Mouse (Mus musculus): ENCODE results near the gene Folr1. TPM values are rescaled to one million over a fixed set of nuclear protein-coding genes. Genes with fewer than 3 reads are reported as not detected.

Folr1 gene
- polyA plus RNA-seq, 1 experiment, result not detected

DNA sequence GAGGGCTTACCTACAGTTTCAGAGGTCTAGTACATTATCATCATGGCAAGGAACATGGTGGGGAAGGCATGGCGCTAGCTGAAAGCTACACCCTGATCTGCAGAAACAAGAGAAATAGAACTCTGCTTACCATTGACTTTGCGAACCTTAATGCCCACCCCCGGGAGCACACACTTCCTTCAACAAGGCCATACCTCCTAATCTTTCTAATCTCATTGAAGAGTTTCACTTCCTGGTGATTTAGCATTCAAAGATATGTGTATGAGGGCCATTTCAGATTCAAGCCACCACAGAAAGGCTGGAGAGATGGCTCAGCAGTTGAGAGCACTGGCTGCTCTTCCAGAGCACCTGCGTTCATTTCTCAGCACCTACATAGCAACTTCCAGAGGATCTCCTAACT, 13.5 kb downstream of the Folr1 start, which contains the start of gene Folr2:
Gene Folr2, minus strand, starts transcription at position 101 of the 400 bp plus-strand sequence.
- Histone ChIP-seq H3K4me3 (replicated peaks) (no peak within 1 kb of the TSS), H3K9me3 (no peaks in the 10 kb centered on the region), H3K4me1 (peaks cover 7% of the 10 kb centered on the region; the same call in 1 of the 2 replicates), H3K27me3 (replicated peaks) (peaks cover 27% of the 10 kb centered on the region), H3K36me3 (replicated peaks; ENCODE audit: low read length) (no peaks in the 10 kb centered on the region)
- no peak for TF ChIP-seq FLI1 (IDR thresholded peaks at IDR 0.05; ENCODE audit: low read length)
- no peak for TF ChIP-seq GATA1 (IDR thresholded peaks at IDR 0.05; ENCODE audit: borderline replicate concordance, low read length)

DNA sequence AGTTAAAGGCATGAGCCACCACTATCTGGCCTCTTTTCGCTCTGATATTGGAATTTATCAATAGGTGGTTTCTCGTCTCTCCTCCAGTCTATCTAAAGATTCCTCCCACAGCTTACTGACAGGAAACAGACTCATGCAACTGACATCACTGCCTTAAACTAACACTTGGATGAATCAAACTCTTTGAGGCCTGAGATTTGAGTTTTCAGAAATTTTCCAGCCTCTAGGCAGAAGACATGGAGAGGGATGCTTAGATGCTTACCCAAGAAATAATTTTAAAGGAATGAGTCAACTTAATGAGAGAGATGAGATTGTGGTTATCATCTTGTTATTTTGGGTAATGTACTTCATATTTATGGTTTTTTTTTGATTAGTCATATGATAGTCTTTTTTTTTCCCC, 16.8 kb downstream of the Folr1 start:
- H3K4me1 ChIP-seq, result peaks cover 8% of the 10 kb centered on the region; the same call in 1 of the 2 replicates

DNA sequence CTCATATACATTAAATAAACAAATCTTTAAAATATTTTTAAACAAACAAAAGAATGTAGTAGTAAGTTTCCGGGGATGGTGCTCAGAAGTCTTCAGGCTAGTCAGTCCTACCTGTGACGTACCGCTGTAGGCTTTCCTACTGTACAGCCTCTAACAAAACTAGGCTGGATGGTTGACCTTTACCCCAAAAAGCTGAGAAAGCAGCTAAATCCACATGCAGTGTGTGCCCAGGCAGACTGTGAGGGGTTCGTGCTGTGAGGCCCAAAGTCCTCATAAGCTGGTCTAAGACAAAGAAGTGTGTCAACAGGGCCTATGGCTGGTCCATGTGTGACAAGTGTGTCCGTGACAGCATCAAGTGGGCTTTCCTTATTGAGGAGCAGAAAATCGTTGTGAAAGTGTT, 17.7 kb downstream of the Folr1 start:
- TF ChIP-seq FLI1 (IDR thresholded peaks at IDR 0.05; ENCODE audit: low read length), result no peak
- TF ChIP-seq GATA1 (IDR thresholded peaks at IDR 0.05; ENCODE audit: borderline replicate concordance, low read length), result no peak
- H3K4me1 ChIP-seq, result peaks cover 5% of the 10 kb centered on the region; the same call in 1 of the 2 replicates
- H3K27me3 ChIP-seq (replicated peaks), result peaks cover 15% of the 10 kb centered on the region
- no peak overlapping the region for H3K4me3 ChIP-seq (replicated peaks)
- H3K36me3 ChIP-seq (replicated peaks; ENCODE audit: low read length), result no peaks in the 10 kb centered on the region
- H3K9me3 ChIP-seq, result no peaks in the 10 kb centered on the region

More for the DNA sequence above, 16.8 kb downstream of the Folr1 start:
- H3K4me3 ChIP-seq (replicated peaks), result no peak overlapping the region
- peaks cover 19% of the 10 kb centered on the region for H3K27me3 ChIP-seq (replicated peaks)
- H3K9me3 ChIP-seq, result no peaks in the 10 kb centered on the region
- TF ChIP-seq GATA1 (IDR thresholded peaks at IDR 0.05; ENCODE audit: borderline replicate concordance, low read length) (no peak), FLI1 (IDR thresholded peaks at IDR 0.05; ENCODE audit: low read length) (no peak)
- H3K36me3 ChIP-seq (replicated peaks; ENCODE audit: low read length), result no peaks in the 10 kb centered on the region

DNA sequence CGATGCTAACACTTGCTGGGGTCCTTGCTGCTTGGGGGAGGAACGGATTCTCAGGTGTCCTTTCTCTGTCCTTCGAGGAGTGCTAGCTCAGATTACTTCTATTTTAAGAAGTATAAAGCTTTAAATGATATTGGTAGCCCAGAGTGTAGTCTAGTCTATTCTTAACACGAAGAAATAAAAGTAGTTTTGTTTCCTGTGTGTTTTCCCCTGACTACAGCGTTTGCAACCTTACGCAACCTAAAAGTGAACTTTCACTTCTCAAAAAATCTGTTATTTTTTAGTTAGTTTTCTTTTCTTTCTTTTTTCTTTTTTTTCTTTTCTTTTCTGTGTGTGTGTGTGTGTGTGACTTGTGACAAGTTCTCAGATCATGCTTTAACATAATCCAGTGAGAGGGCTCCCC, 18.9 kb downstream of the Folr1 start:
- H3K36me3 ChIP-seq (replicated peaks; ENCODE audit: low read length), result no peaks in the 10 kb centered on the region
- H3K4me3 ChIP-seq (replicated peaks), result no peak overlapping the region
- H3K27me3 ChIP-seq (replicated peaks), result peaks cover 9% of the 10 kb centered on the region
- peaks cover 5% of the 10 kb centered on the region; the same call in 1 of the 2 replicates for H3K4me1 ChIP-seq
- TF ChIP-seq FLI1 (IDR thresholded peaks at IDR 0.05; ENCODE audit: low read length) (no peak), GATA1 (IDR thresholded peaks at IDR 0.05; ENCODE audit: borderline replicate concordance, low read length) (no peak)
- no peaks in the 10 kb centered on the region for H3K9me3 ChIP-seq

DNA sequence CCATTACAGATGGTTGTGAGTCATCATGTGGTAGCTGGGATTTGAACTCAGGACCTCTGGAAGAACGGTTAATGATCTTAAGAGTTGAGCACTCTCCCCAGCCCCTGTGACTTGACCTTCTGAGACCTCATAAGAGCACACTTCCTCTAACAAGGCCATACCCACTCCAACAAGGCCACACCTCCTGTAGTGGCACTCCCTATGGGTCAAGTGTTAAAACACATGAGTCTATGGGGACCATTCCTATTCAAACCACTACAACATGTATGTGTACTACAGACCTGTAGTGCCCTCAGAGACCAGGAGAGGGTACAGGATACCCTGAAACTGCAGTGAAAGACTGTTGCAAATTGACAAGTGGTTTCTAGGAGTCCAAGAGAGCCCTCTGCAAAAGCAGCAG, 22.7 kb downstream of the Folr1 start:
- no peaks in the 10 kb centered on the region for H3K9me3 ChIP-seq
- peaks cover 13% of the 10 kb centered on the region for H3K4me1 ChIP-seq
- H3K27me3 ChIP-seq (replicated peaks), result peaks cover 18% of the 10 kb centered on the region
- no peaks in the 10 kb centered on the region for H3K36me3 ChIP-seq (replicated peaks; ENCODE audit: low read length)
- H3K4me3 ChIP-seq (replicated peaks), result no peak overlapping the region
- TF ChIP-seq GATA1 (IDR thresholded peaks at IDR 0.05; ENCODE audit: borderline replicate concordance, low read length) (no peak), FLI1 (IDR thresholded peaks at IDR 0.05; ENCODE audit: low read length) (no peak)

DNA sequence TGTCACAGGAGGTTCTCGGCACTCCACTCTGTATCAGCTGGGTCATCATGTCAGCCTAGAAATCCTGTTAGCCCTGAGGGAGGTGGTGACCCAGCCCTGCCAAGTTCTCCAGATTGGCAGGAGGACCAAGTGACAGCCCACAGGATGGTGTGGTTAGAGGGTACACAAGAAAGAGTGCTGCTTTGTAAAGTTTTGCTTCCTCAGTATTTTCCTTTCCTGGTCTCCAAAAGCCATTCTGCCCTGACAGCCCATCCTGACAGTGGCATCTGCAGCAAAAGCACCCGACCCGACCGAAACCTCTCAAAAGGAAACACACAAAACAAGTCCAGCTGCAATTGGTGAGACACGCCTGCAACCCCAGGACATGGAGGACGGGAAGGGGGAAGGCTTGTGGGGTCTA, 26.4 kb downstream of the Folr1 start:
- Histone ChIP-seq H3K4me1 (peaks cover 15% of the 10 kb centered on the region), H3K27me3 (replicated peaks) (peaks cover 29% of the 10 kb centered on the region), H3K4me3 (replicated peaks) (no peak overlapping the region), H3K9me3 (no peaks in the 10 kb centered on the region), H3K36me3 (replicated peaks; ENCODE audit: low read length) (no peaks in the 10 kb centered on the region)
- TF ChIP-seq GATA1 (IDR thresholded peaks at IDR 0.05; ENCODE audit: borderline replicate concordance, low read length) (no peak), FLI1 (IDR thresholded peaks at IDR 0.05; ENCODE audit: low read length) (no peak)

DNA sequence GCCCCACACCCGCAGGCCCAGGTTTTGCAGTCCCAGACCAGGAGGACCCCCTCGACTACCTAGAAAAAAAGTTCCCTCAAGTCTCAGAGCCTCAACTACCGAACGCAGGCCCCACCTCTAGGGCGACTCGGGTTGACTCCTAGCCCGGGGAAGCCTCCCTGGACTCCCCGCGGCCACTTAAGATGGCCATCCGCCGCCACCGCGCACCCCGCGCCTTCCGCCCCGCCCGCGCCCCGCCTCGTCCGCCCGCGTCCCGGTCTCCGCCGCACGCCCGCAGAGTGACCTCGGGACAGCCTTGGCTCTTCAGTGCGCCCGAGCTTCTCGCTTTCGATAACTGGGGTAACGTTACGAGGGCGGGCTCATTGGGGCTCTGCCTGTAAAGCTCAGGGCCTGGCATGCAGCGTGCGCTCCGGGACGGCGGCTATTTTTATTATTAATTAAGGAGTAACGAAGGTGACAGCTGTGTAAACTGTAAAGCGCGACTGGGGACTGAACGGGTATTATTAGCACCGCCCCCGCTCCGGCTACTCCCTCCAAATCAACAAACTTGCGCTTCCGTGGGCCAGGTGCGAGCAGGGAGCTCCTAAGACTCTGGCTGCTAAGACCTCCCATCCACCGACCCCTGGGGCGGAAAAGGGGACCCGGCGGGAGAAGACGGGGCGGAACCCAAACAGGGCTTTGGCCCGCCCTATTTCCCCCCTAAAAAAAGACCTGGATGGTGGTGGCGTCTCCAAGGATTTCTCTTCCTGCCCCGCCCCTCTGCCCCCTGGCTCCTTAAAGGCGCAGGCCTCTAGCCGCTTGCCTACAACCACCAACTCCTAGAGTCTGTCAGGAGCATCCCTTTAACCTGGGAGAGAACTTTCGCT, 32.7 kb downstream of the Folr1 start, which contains the start of gene Inppl1:
Gene Inppl1, minus strand, starts transcription at position 624 of the 866 bp plus-strand sequence.
- Histone ChIP-seq H3K9me3 (no peaks in the 10 kb centered on the region), H3K36me3 (replicated peaks; ENCODE audit: low read length) (peaks cover 28% of the 10 kb centered on the region), H3K4me3 (replicated peaks) (peak within 1 kb of the TSS; percentile 94), H3K27me3 (replicated peaks) (peaks cover 44% of the 10 kb centered on the region), H3K4me1 (peaks cover 33% of the 10 kb centered on the region)
- TF ChIP-seq GATA1 (IDR thresholded peaks at IDR 0.05; ENCODE audit: borderline replicate concordance, low read length), result no peak
- TF ChIP-seq FLI1 (IDR thresholded peaks at IDR 0.05; ENCODE audit: low read length), result no peak

DNA sequence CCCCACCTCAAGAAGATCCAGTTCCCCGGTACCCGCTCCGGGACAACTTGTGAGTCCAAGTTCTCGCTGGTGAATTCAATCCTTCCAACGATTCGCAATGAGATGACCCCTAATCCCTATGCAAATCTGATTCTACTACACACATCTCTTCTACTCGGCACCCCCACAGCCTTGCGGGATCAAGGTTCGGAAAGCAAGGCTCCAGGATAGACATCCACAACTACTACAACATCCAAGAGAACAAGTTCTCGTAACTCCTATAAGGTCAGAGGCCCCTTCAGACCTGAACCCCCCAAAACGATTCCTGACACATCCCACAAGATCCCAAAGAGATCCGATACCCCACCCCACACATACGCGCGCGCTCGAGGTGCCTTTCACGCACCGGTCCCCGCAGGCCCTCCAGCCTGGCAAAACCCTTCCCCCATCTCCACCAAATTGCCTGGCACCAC, 33.4 kb downstream of the Folr1 start:
- TF ChIP-seq GATA1 (IDR thresholded peaks at IDR 0.05; ENCODE audit: borderline replicate concordance, low read length), result no peak
- no peak for TF ChIP-seq FLI1 (IDR thresholded peaks at IDR 0.05; ENCODE audit: low read length)
- Histone ChIP-seq H3K36me3 (replicated peaks; ENCODE audit: low read length) (peaks cover 34% of the 10 kb centered on the region), H3K9me3 (no peaks in the 10 kb centered on the region), H3K27me3 (replicated peaks) (peaks cover 45% of the 10 kb centered on the region), H3K4me1 (peaks cover 33% of the 10 kb centered on the region), H3K4me3 (replicated peaks) (peak overlapping the region; percentile 94)

DNA sequence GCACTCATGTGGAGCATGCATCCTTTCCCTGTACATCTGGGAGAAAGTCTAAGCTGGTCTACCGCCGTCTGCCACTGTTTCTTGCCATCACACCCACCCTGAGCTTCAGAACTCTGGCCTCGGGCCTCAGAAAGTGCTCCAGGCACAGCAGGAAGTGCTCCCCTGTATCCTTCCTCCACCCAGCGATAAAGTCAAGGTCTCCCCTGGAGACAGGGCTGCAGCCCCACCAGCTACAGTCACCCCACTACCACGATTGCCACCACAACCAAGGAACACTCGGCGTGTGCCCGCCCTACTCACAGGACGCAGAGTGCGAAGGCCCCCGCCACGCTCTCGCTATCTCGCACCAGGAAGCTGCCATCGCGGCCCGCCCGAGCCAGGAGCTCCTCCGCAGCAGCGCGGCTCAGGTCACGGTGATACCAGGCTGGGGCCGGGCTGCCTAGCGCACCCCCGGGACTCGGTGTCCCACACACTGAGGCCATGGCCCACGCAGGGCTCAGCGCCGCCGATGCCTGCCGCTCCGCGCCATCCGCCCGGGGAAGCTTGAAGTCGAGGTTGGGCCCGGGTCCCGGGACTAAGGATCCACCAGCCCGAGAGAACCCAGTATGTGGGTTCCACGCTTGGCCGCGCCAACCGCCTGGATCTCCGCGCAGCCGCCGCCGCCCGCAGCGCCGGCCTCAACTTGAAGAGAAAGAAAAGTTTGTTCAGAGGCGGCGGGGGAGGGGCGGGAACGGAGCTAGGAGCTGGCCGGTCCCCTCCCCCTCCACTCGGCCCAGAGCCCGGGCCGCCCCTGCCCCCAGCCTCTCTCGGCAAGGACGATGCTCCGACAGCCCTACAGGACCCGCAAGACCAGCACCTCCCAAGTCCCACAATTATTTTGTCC, 34.1 kb downstream of the Folr1 start:
- peaks cover 47% of the 10 kb centered on the region for H3K27me3 ChIP-seq (replicated peaks)
- peaks cover 33% of the 10 kb centered on the region for H3K4me1 ChIP-seq
- TF ChIP-seq GATA1 (IDR thresholded peaks at IDR 0.05; ENCODE audit: borderline replicate concordance, low read length) (no peak), FLI1 (IDR thresholded peaks at IDR 0.05; ENCODE audit: low read length) (no peak)

More for the DNA sequence above, 34.1 kb downstream of the Folr1 start:
- peak overlapping the region; percentile 94 for H3K4me3 ChIP-seq (replicated peaks)
- peaks cover 41% of the 10 kb centered on the region for H3K36me3 ChIP-seq (replicated peaks; ENCODE audit: low read length)
- no peaks in the 10 kb centered on the region for H3K9me3 ChIP-seq
